Mouse (Mus musculus) lung, postnatal 10 days (tissue): ENCODE measurements around the gene 5730455P16Rik.
"Not testable (repeated sequence)": the region's sequence is repeated elsewhere in the genome, so short reads cannot be mapped to it uniquely, and the experiment has no call there.

ENCODE experiments used
- DNase-seq: peaks from one replicate; pipeline ENCODE4 v3.0.0; 2021

The 5730455P16Rik gene

GRCm38 (mm10) chr11:80377712-80378451 lies at the start of gene 5730455P16Rik:
5730455P16Rik (minus strand) TSS chr11:80378034.
- DNase-seq = peak; percentile 91

GRCm38 (mm10) chr11:80426029-80426813 lies 48.4 kb upstream of the 5730455P16Rik start:
- DNase-seq = not testable (repeated sequence)

- no peak for DNase-seq
Observed at GRCm38 (mm10) chr11:80425247-80425778, 47.5 kb upstream of the 5730455P16Rik start.

- DNase-seq = no peak
Observed at GRCm38 (mm10) chr11:80424691-80425090, 46.9 kb upstream of the 5730455P16Rik start.

- no peak for DNase-seq
Observed at GRCm38 (mm10) chr11:80421421-80422047, 43.7 kb upstream of the 5730455P16Rik start.

- DNase-seq = no peak
Observed at GRCm38 (mm10) chr11:80420202-80420984, 42.6 kb upstream of the 5730455P16Rik start.

- no peak for DNase-seq
Observed at GRCm38 (mm10) chr11:80419743-80420142, 41.9 kb upstream of the 5730455P16Rik start.

- DNase-seq = no peak
Observed at GRCm38 (mm10) chr11:80417085-80417484, 39.3 kb upstream of the 5730455P16Rik start.

GRCm38 (mm10) chr11:80410377-80410776 lies 32.5 kb upstream of the 5730455P16Rik start:
- no peak for DNase-seq

GRCm38 (mm10) chr11:80407878-80408277 lies 30.0 kb upstream of the 5730455P16Rik start:
- DNase-seq = not testable (repeated sequence)

GRCm38 (mm10) chr11:80396617-80397016 lies 18.8 kb upstream of the 5730455P16Rik start:
- no peak for DNase-seq

- no peak for DNase-seq
Observed at GRCm38 (mm10) chr11:80395930-80396329, 18.1 kb upstream of the 5730455P16Rik start.

GRCm38 (mm10) chr11:80391407-80392120 lies 13.7 kb upstream of the 5730455P16Rik start:
- no peak for DNase-seq

GRCm38 (mm10) chr11:80389885-80390284 lies 12.1 kb upstream of the 5730455P16Rik start:
- no peak for DNase-seq

GRCm38 (mm10) chr11:80386790-80387189 lies 9.0 kb upstream of the 5730455P16Rik start:
- no peak for DNase-seq

GRCm38 (mm10) chr11:80385055-80385454 lies 7.2 kb upstream of the 5730455P16Rik start:
- no peak for DNase-seq

- no peak for DNase-seq
Observed at GRCm38 (mm10) chr11:80384461-80384860, 6.6 kb upstream of the 5730455P16Rik start.

GRCm38 (mm10) chr11:80383626-80384046 lies 5.8 kb upstream of the 5730455P16Rik start:
- DNase-seq = peak; percentile 31

- DNase-seq = peak; percentile 99
Observed at GRCm38 (mm10) chr11:80383019-80383625, 5.3 kb upstream of the 5730455P16Rik start, which contains the start of gene Zfp207. Zfp207 (plus strand) TSS chr11:80383279.

GRCm38 (mm10) chr11:80382626-80383018 lies 4.8 kb upstream of the 5730455P16Rik start:
- peak; percentile 33 for DNase-seq

GRCm38 (mm10) chr11:80379184-80379583 lies 1.4 kb upstream of the 5730455P16Rik start:
- not testable (repeated sequence) for DNase-seq
